Comparison of ENCODE assay signal across 26 mouse cellular contexts in genomic region chr1:88907766-88908463, GRCm38 (mm10).
DNase-seq lines count a peak whose midpoint lies in the region; ATAC-seq lines count a peak whose summit lies in the region.
"Had no signal": no experiment of that assay in that cellular context is flagged by ENCODE, and none has a peak within 500 bp of the region (broad histone marks: within the 10 kb centered on the region; RNA-seq: fewer than 3 reads in every experiment).

No protein-coding gene starts in this region.

- no peaks in the 10 kb centered on the region for H3K27me3 ChIP-seq in hindbrain, embryonic 12.5 days
- no peaks in the 10 kb centered on the region for H3K27me3 ChIP-seq in hindbrain, embryonic 11.5 days (ENCODE audit: control insufficient read depth, insufficient read depth, low read length)
- no peaks in the 10 kb centered on the region for H3K27me3 ChIP-seq in kidney, embryonic 15.5 days
- H3K27me3 ChIP-seq in neural tube, embryonic 12.5 days (replicated peaks): no peaks in the 10 kb centered on the region
- H3K27me3 ChIP-seq in neural tube, embryonic 15.5 days (replicated peaks): no peaks in the 10 kb centered on the region
- H3K27me3 ChIP-seq: CH12.LX; forebrain, embryonic 13.5 days; heart, embryonic 13.5 days; hindbrain, embryonic 13.5 days; Patski had no signal

- WGBS in hindbrain, embryonic 12.5 days: 85% methylated on average over 14 of the region's 14 CpGs
- 87% methylated on average over 14 of the region's 14 CpGs for WGBS in hindbrain, embryonic 11.5 days
- WGBS in kidney, embryonic 15.5 days: 73% methylated on average over 14 of the region's 14 CpGs
- 83% methylated on average over 14 of the region's 14 CpGs for WGBS in neural tube, embryonic 12.5 days
- 71% methylated on average over 14 of the region's 14 CpGs for WGBS in neural tube, embryonic 15.5 days

- H3K4me3 ChIP-seq in hindbrain, embryonic 12.5 days: no peak overlapping the region
- H3K4me3 ChIP-seq in hindbrain, embryonic 11.5 days (ENCODE audit: low read depth, low read length): no peak overlapping the region
- H3K4me3 ChIP-seq in kidney, embryonic 15.5 days (replicated peaks): no peak overlapping the region
- no peak overlapping the region for H3K4me3 ChIP-seq in neural tube, embryonic 12.5 days
- H3K4me3 ChIP-seq in neural tube, embryonic 15.5 days (replicated peaks): no peak overlapping the region
- H3K4me3 ChIP-seq: forebrain, embryonic 10.5 days; forebrain, embryonic 13.5 days; gastrocnemius, adult 2 months; heart, embryonic 13.5 days; hindbrain, embryonic 13.5 days had no signal

- H3K9ac ChIP-seq in hindbrain, embryonic 12.5 days: no peak overlapping the region
- no peak overlapping the region for H3K9ac ChIP-seq in hindbrain, embryonic 11.5 days (ENCODE audit: low read depth, low read length)
- no peak overlapping the region for H3K9ac ChIP-seq in kidney, embryonic 15.5 days
- no peak overlapping the region for H3K9ac ChIP-seq in neural tube, embryonic 12.5 days
- H3K9ac ChIP-seq in neural tube, embryonic 15.5 days (replicated peaks): no peak overlapping the region
- H3K9ac ChIP-seq: forebrain, embryonic 13.5 days; heart, embryonic 13.5 days; hindbrain, embryonic 13.5 days had no signal

- H3K9me3 ChIP-seq in hindbrain, embryonic 12.5 days (replicated peaks): no peaks in the 10 kb centered on the region
- H3K9me3 ChIP-seq in hindbrain, embryonic 11.5 days (ENCODE audit: control insufficient read depth, low read length): no peaks in the 10 kb centered on the region
- no peaks in the 10 kb centered on the region for H3K9me3 ChIP-seq in kidney, embryonic 15.5 days (replicated peaks)
- H3K9me3 ChIP-seq in neural tube, embryonic 12.5 days: no peaks in the 10 kb centered on the region
- H3K9me3 ChIP-seq in neural tube, embryonic 15.5 days (replicated peaks): no peaks in the 10 kb centered on the region
- H3K9me3 ChIP-seq: forebrain, embryonic 10.5 days; forebrain, embryonic 13.5 days; heart, embryonic 13.5 days; hindbrain, embryonic 13.5 days had no signal

- DNase-seq in hindbrain, embryonic 11.5 days (ENCODE audit: low spot score): no peak
- no peak for DNase-seq in kidney, postnatal 10 days
- DNase-seq in frontal cortex, postnatal 36 days (ENCODE audit: low spot score in 2 of 2): no peak
- DNase-seq: adrenal gland, postnatal 10 days; adrenal gland, postnatal 36 days; B cell, adult 2 months; cerebellum, adult 18-20 months; cerebellum, adult 9-10 months; cerebellum, postnatal 14 days; gastrocnemius, postnatal 14 days; heart, adult 18-20 months; heart, postnatal 14 days; heart, postnatal 4 days had no signal

- peaks cover 9% of the 10 kb centered on the region; the same call in 1 of the 2 replicates for H3K4me1 ChIP-seq in hindbrain, embryonic 12.5 days
- no peaks in the 10 kb centered on the region for H3K4me1 ChIP-seq in hindbrain, embryonic 11.5 days (replicated peaks; ENCODE audit: control insufficient read depth, insufficient read depth, low read length)
- H3K4me1 ChIP-seq in kidney, embryonic 15.5 days: peaks cover 13% of the 10 kb centered on the region
- peaks cover 7% of the 10 kb centered on the region; the same call in 1 of the 2 replicates for H3K4me1 ChIP-seq in neural tube, embryonic 12.5 days
- H3K4me1 ChIP-seq in neural tube, embryonic 15.5 days: peaks cover 21% of the 10 kb centered on the region
- H3K4me1 ChIP-seq: heart, embryonic 13.5 days had no signal

- H3K4me2 ChIP-seq in hindbrain, embryonic 12.5 days (replicated peaks): no peak overlapping the region
- H3K4me2 ChIP-seq in hindbrain, embryonic 11.5 days (replicated peaks; ENCODE audit: low read depth, low read length): no peak overlapping the region
- H3K4me2 ChIP-seq in kidney, embryonic 15.5 days: no peak overlapping the region
- no peak overlapping the region for H3K4me2 ChIP-seq in neural tube, embryonic 12.5 days (replicated peaks)
- H3K4me2 ChIP-seq in neural tube, embryonic 15.5 days: no peak overlapping the region
- H3K4me2 ChIP-seq: forebrain, embryonic 13.5 days; heart, embryonic 13.5 days; hindbrain, embryonic 13.5 days had no signal

- no peak overlapping the region for H3K27ac ChIP-seq in hindbrain, embryonic 12.5 days
- no peak overlapping the region for H3K27ac ChIP-seq in hindbrain, embryonic 11.5 days (ENCODE audit: low read depth, low read length)
- H3K27ac ChIP-seq in kidney, embryonic 15.5 days: no peak overlapping the region
- no peak overlapping the region for H3K27ac ChIP-seq in neural tube, embryonic 12.5 days
- H3K27ac ChIP-seq in neural tube, embryonic 15.5 days (replicated peaks): no peak overlapping the region
- H3K27ac ChIP-seq: forebrain, embryonic 10.5 days; forebrain, embryonic 13.5 days; gastrocnemius, adult 2 months; heart, embryonic 13.5 days; hindbrain, embryonic 13.5 days had no signal

- ATAC-seq in hindbrain, embryonic 12.5 days (ENCODE audit: low FRiP score): peak; percentile 68; the same call in 1 of the 2 replicates
- no peak for ATAC-seq in hindbrain, embryonic 11.5 days (ENCODE audit: low FRiP score)
- ATAC-seq in kidney, embryonic 15.5 days (replicated peaks; ENCODE audit: low FRiP score): 0 out of 2 replicates have a peak, but pooled peaks have one; percentile 52
- peak; percentile 53; the same call in 1 of the 2 replicates for ATAC-seq in neural tube, embryonic 12.5 days (ENCODE audit: low FRiP score, low read depth)
- ATAC-seq in neural tube, embryonic 15.5 days (ENCODE audit: low FRiP score): no peak
- ATAC-seq: forebrain, embryonic 13.5 days; forebrain, embryonic 16.5 days; Patski had no signal

- no peaks in the 10 kb centered on the region for H3K36me3 ChIP-seq in hindbrain, embryonic 12.5 days
- no peaks in the 10 kb centered on the region for H3K36me3 ChIP-seq in hindbrain, embryonic 11.5 days (ENCODE audit: control insufficient read depth, insufficient read depth, low read length)
- H3K36me3 ChIP-seq in kidney, embryonic 15.5 days: no peaks in the 10 kb centered on the region
- no peaks in the 10 kb centered on the region for H3K36me3 ChIP-seq in neural tube, embryonic 12.5 days
- no peaks in the 10 kb centered on the region for H3K36me3 ChIP-seq in neural tube, embryonic 15.5 days
- H3K36me3 ChIP-seq: forebrain, embryonic 10.5 days; G1E; heart, embryonic 13.5 days; hindbrain, embryonic 13.5 days had no signal

Comparison
In these comparisons a context has a peak if more than half of its experiments do, and no peak if none do; other contexts are left out.
1. ATAC-seq: peak in hindbrain, embryonic 12.5 days (single experiment), kidney, embryonic 15.5 days (single experiment) and neural tube, embryonic 12.5 days (single experiment); none in hindbrain, embryonic 11.5 days (single experiment) and neural tube, embryonic 15.5 days (single experiment).